Mouse (Mus musculus) liver, embryonic 16.5 days (tissue): ENCODE measurements around the gene Lin28a. TPM values are rescaled to one million over a fixed set of nuclear protein-coding genes. Genes with fewer than 3 reads are reported as not detected.

Experiments used
- ATAC-seq: fragments of 200-750 bp; cut with Nextera tagmentation; 2 replicates; pipeline ENCODE4 v1.8.0; 2017; ENCODE audit warnings: low read depth, mild to moderate bottlenecking, moderate number of reproducible peaks, moderate library complexity
- H3K27ac ChIP-seq: fragments of 300-500 bp; sonication (generic); 2 replicates; pipeline ENCODE4 v1.5.1; 2014; ENCODE audit warnings: mild to moderate bottlenecking, low read length
- H3K27me3 ChIP-seq: fragments of 300-500 bp; sonication (generic); 2 replicates; pipeline ENCODE4 v1.6.1; 2014; ENCODE audit warnings: low read depth, low read length, mixed read lengths; ENCODE audit not compliant: control insufficient read depth, insufficient read depth
- H3K36me3 ChIP-seq: fragments of 300-500 bp; sonication (generic); 2 replicates; pipeline ENCODE4 v1.6.1; 2014; ENCODE audit warnings: mild to moderate bottlenecking; ENCODE audit not compliant: control insufficient read depth, insufficient read depth
- H3K4me1 ChIP-seq: fragments of 300-500 bp; sonication (generic); 2 replicates; pipeline ENCODE4 v1.6.1; 2014; ENCODE audit warnings: low read depth, low read length, mixed read lengths; ENCODE audit not compliant: control insufficient read depth
- H3K4me2 ChIP-seq: fragments of 300-500 bp; sonication (generic); 2 replicates; pipeline ENCODE4 v1.6.1; 2014; ENCODE audit warnings: low read depth, low read length, mixed read lengths
- H3K4me3 ChIP-seq: fragments of 300-500 bp; sonication (generic); 2 replicates; pipeline ENCODE4 v1.5.1; 2014; ENCODE audit warnings: low read depth, mild to moderate bottlenecking, low read length
- H3K9ac ChIP-seq: fragments of 300-500 bp; sonication (generic); 2 replicates; pipeline ENCODE4 v1.6.1; 2014; ENCODE audit warnings: low read depth, low read length
- H3K9me3 ChIP-seq: fragments of 300-500 bp; sonication (generic); replicated peaks from 2 replicates; pipeline ENCODE4 v1.6.1; 2016; ENCODE audit warnings: low read length; ENCODE audit not compliant: control insufficient read depth
- WGBS: fragments of 180-500 bp; shearing (Covaris S2); extraction: QIAGEN DNeasy Blood & Tissue Kit; methylation state at CpG from one replicate; pipeline ENCODE4 v1.1.7; 2014; ENCODE audit not compliant: insufficient replicate concordance; 5-methylcytosine and 5-hydroxymethylcytosine counted together
- polyA plus RNA-seq: library from polyadenylated mRNA; unstranded; fragments of >200 nt; fragmentation: Nextera tagmentation; extraction: Ambion mirVana; gene quantifications from 2 replicates; pipeline ENCODE4 v1.2.1, GENCODE M21; 2015

Lin28a gene
- polyA plus RNA-seq = 1.1 and 1.5 TPM in 2 replicates

DNA sequence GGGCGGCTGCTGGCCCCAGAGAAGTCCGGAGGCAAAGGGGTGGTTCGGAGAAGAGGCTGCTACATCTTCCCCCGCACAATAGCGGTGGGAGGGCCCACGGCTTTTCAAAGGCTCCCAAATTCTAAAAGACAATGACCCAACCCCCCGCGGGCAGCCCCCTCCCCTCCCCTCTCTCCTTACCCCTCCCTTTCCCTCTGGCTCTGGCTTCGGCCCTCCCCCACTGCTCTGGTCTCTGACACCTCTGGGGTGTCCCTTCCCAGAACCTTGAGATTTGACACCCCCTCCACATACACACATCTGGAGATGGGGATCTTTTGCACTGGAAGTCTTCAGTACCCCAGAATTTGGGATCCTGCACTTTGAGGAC lies at the start of gene Lin28a:
TSS of gene Lin28a (minus strand) at position 63 of the 367 bp plus-strand sequence.
- WGBS = 0% methylated on average over 9 of the region's 9 CpGs
- Histone ChIP-seq H3K4me2 (peak within 1 kb of the TSS; percentile 41), H3K9ac (no peak within 1 kb of the TSS), H3K36me3 (no peaks in the 10 kb centered on the region), H3K9me3 (no peaks in the 10 kb centered on the region), H3K27me3 (peaks cover 46% of the 10 kb centered on the region), H3K27ac (no peak within 1 kb of the TSS), H3K4me1 (peaks cover 7% of the 10 kb centered on the region), H3K4me3 (peak within 1 kb of the TSS; percentile 29; the same call in 1 of the 2 replicates)
- no peak for ATAC-seq

DNA sequence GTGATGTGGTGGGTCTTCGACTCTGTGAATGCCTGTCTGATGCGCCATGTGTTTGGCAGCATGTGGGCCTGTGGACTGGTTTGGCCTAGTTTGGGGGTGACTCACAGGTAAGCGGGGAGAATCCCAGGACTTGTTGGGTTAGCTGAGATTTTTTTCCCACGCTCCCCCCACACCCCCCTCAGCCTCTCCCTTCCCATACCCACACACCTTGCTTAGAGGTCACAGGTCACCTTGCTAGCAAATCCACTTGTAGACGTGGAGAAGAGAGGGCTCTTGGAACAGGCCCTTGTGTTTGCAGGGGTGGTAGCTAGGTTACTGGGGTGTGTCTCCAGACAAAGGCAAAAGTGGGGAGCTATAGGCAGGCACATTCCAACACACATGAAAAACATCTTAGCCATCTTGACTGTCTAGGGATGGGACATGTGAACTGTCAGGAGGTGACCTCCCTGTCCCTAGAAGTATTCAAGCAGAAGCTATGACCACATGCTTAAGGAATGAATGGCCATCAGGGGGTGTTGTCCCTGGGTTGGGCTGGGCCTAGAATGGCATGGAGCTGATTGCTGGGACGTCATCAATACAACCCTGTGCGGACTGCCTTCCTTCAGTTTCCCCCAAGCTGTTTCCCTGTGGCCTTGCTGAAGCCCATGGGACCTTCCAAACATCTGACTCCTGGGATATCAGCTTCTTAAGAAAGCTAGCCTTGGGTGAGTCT lies 49.3 kb upstream of the Lin28a start:
- no peak overlapping the region for H3K9ac ChIP-seq
- WGBS = 71% methylated on average over 7 of the region's 7 CpGs
- no peaks in the 10 kb centered on the region for H3K36me3 ChIP-seq
- no peak overlapping the region for H3K4me3 ChIP-seq
- no peak for ATAC-seq
- H3K9me3 ChIP-seq = no peaks in the 10 kb centered on the region
- H3K27me3 ChIP-seq = peaks cover 9% of the 10 kb centered on the region
- H3K4me2 ChIP-seq = no peak overlapping the region
- no peaks in the 10 kb centered on the region for H3K4me1 ChIP-seq
- no peak overlapping the region for H3K27ac ChIP-seq

GRCm38 (mm10) chr4:134067383-134067782 lies 48.7 kb upstream of the Lin28a start:
- Histone ChIP-seq H3K9me3 (no peaks in the 10 kb centered on the region), H3K9ac (no peak overlapping the region), H3K4me3 (no peak overlapping the region), H3K27me3 (peaks cover 9% of the 10 kb centered on the region), H3K4me1 (peaks cover 2% of the 10 kb centered on the region), H3K4me2 (no peak overlapping the region), H3K36me3 (no peaks in the 10 kb centered on the region), H3K27ac (no peak overlapping the region)
- peak; percentile 75 for ATAC-seq
- WGBS = 75% methylated on average over 8 of the region's 8 CpGs

DNA sequence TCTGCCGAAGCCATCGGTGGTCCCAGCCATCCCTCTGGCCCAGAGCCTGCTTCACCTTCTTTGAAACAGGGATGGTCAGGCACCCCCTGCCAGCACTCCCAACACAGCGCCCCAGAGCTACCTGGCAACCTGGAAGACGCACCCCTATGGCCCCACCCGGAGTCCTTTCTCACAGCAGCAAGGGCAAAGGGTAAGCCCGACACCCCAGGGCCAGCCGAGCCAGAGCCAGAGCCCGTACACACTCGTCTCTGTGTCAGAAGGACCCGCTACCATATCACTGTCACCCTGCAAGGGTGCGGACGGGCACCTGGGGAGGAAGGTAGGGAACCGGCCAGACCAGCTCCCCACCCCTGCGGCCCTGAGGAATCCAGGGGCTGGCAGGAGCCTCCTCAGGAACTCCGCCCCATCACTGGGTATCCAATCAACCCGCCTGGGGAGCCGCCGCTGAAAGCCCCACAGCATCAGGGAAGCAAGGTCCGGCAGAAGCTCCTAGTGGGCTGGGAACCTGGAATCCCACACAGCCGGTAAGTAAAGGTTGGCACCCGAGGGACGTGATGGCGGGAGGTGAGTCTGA lies 46.9 kb upstream of the Lin28a start:
- no peak for ATAC-seq
- H3K4me2 ChIP-seq = no peak overlapping the region
- 28% methylated on average over 23 of the region's 23 CpGs for whole genome bisulfite sequencing
- H3K9me3 ChIP-seq = no peaks in the 10 kb centered on the region
- H3K9ac ChIP-seq = no peak overlapping the region
- H3K4me3 ChIP-seq = no peak overlapping the region
- no peak overlapping the region for H3K27ac ChIP-seq
- peaks cover 9% of the 10 kb centered on the region for H3K4me1 ChIP-seq
- peaks cover 9% of the 10 kb centered on the region for H3K27me3 ChIP-seq
- no peaks in the 10 kb centered on the region for H3K36me3 ChIP-seq

DNA sequence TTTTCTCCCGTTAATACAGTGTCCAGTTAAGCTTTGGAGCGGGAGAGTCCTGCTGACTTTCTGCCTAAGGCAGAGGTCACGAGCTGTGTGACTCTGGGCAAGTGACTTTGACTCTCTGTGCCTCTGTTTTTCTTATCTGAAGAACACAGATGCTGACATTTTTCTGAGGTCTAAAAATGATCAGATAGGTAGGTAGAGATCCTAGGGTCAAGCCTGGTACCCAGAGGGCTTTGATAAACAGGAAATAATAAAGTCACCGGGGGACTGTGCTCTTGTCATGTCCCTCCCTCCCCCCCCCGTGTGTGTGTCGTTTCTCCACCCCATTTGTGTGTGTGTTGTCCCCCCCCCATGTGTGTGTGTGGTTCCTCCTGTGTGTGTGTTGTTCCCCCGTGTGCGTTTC lies 43.9 kb upstream of the Lin28a start:
- H3K36me3 ChIP-seq = no peaks in the 10 kb centered on the region
- WGBS = 32% methylated on average over 8 of the region's 8 CpGs
- no peak overlapping the region for H3K4me3 ChIP-seq
- H3K27me3 ChIP-seq = peaks cover 9% of the 10 kb centered on the region
- no peak overlapping the region for H3K27ac ChIP-seq
- H3K4me2 ChIP-seq = no peak overlapping the region
- no peak for ATAC-seq
- H3K4me1 ChIP-seq = peaks cover 9% of the 10 kb centered on the region
- H3K9ac ChIP-seq = no peak overlapping the region
- no peaks in the 10 kb centered on the region for H3K9me3 ChIP-seq

DNA sequence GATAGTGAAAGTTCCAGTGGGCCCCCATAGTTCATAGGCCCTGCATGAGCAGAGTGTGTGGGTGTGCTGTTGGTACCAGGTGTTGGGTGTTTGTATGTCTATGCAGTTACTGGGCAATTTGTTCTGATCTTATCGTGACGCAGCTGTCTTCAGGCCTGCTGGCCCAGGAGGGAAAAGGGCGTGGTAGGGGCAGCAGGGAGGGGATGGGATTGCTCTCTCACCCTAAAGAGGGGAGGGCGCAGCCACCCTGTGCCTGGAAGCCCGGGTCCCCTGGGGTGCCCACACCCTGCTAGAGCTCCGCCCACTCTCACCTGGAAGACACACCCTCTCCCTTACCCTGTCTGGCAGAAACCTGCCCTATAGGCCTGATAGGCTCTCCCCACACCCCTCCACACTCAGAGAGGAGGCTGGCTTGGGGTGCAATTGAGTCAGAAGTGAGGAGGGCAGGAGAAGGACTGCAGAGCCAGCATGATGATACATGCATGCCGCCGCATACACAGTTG lies 43.4 kb upstream of the Lin28a start:
- Histone ChIP-seq H3K9ac (no peak overlapping the region), H3K9me3 (no peaks in the 10 kb centered on the region), H3K4me2 (no peak overlapping the region), H3K4me1 (peaks cover 9% of the 10 kb centered on the region), H3K4me3 (no peak overlapping the region), H3K27me3 (peaks cover 9% of the 10 kb centered on the region), H3K27ac (no peak overlapping the region), H3K36me3 (no peaks in the 10 kb centered on the region)
- 43% methylated on average over 8 of the region's 8 CpGs for WGBS
- ATAC-seq = 0 out of 2 replicates have a peak, but pooled peaks have one; percentile 24

- Histone ChIP-seq H3K27me3 (peaks cover 6% of the 10 kb centered on the region), H3K4me1 (peaks cover 9% of the 10 kb centered on the region), H3K9ac (no peak overlapping the region), H3K27ac (no peak overlapping the region), H3K36me3 (no peaks in the 10 kb centered on the region), H3K4me2 (no peak overlapping the region), H3K4me3 (no peak overlapping the region), H3K9me3 (no peaks in the 10 kb centered on the region)
- WGBS = 61% methylated on average over 18 of the region's 18 CpGs
- ATAC-seq = no peak
Observed at GRCm38 (mm10) chr4:134061166-134061830, 42.7 kb upstream of the Lin28a start.

- Histone ChIP-seq H3K27me3 (no peaks in the 10 kb centered on the region; the same call in 1 of the 2 replicates), H3K27ac (no peak within 1 kb of the TSS), H3K4me2 (0 out of 2 replicates have a peak within 1 kb of the TSS, but pooled peaks have one; percentile 11), H3K4me1 (peaks cover 9% of the 10 kb centered on the region), H3K36me3 (no peaks in the 10 kb centered on the region), H3K9me3 (no peaks in the 10 kb centered on the region), H3K9ac (no peak within 1 kb of the TSS), H3K4me3 (no peak within 1 kb of the TSS)
- WGBS = 57% methylated on average over 28 of the region's 28 CpGs
- ATAC-seq = no peak
Observed at GRCm38 (mm10) chr4:134060135-134060865, 41.7 kb upstream of the Lin28a start, which contains the start of gene Crybg2. TSS of gene Crybg2 (plus strand) at chr4:134060815.
